Mouse (Mus musculus) liver, adult 2 months (tissue): ENCODE data around the gene Lss. TPM values are rescaled to one million over a fixed set of nuclear protein-coding genes. Genes with fewer than 3 reads are reported as not detected.
A peak's percentile ranks its signal among the peaks of the same experiment; 100 is the strongest.

Experiments
- DNase-seq: peaks from one replicate; pipeline ENCODE4 v3.0.0-alpha.2; 2011; ENCODE audit warnings: low read depth, low spot score; ENCODE audit errors: extremely low read depth
- H3K27ac ChIP-seq: fragments of 200-500 bp; replicated peaks from 2 replicates; pipeline ENCODE4 v1.5.1; 2012; ENCODE audit warnings: low read depth, mild to moderate bottlenecking, control low read depth, inconsistent platforms, low read length; ENCODE audit not compliant: insufficient read depth
- H3K27me3 ChIP-seq: fragments of 200-500 bp; 2 replicates; pipeline ENCODE4 v1.6.1; 2012; ENCODE audit warnings: mild to moderate bottlenecking, moderate library complexity, low read length, inconsistent platforms; ENCODE audit not compliant: control insufficient read depth, insufficient read depth
- H3K36me3 ChIP-seq: fragments of 200-500 bp; 2 replicates; pipeline ENCODE4 v1.6.1; 2012; ENCODE audit warnings: low read length, inconsistent platforms; ENCODE audit not compliant: control insufficient read depth, insufficient read depth
- H3K4me1 ChIP-seq: fragments of 200-500 bp; 2 replicates; pipeline ENCODE4 v1.6.1; 2011; ENCODE audit warnings: low read length; ENCODE audit not compliant: control insufficient read depth, insufficient read depth
- H3K4me3 ChIP-seq: fragments of 200-500 bp; 2 replicates; pipeline ENCODE4 v1.5.1; 2011; ENCODE audit warnings: low read depth, mild to moderate bottlenecking, control low read depth, low read length, moderate library complexity; ENCODE audit not compliant: insufficient read depth
- H3K79me2 ChIP-seq: fragments of 200-500 bp; 2 replicates; pipeline ENCODE4 v1.6.1; 2012; ENCODE audit warnings: inconsistent platforms, mild to moderate bottlenecking, low read length, moderate library complexity; ENCODE audit not compliant: control insufficient read depth, insufficient read depth
- H3K9ac ChIP-seq: fragments of 200-500 bp; 2 replicates; pipeline ENCODE4 v1.6.1; 2012; ENCODE audit warnings: low read depth, mild to moderate bottlenecking, control low read depth, inconsistent platforms, low read length
- CTCF ChIP-seq: fragments of 200-500 bp; IDR thresholded peaks from 2 replicates; pipeline ENCODE4 v1.5.1; 2011; ENCODE audit warnings: low read depth, low read length, control low read depth
- POLR2A ChIP-seq: fragments of 200-500 bp; IDR thresholded peaks from 2 replicates; pipeline ENCODE4 v1.6.1; 2011; ENCODE audit warnings: low read length, control low read depth; ENCODE audit not compliant: insufficient read depth; ENCODE audit errors: extremely low read depth
- WGBS: fragments of 180-500 bp; shearing (Covaris S2); methylation state at CpG from one replicate; pipeline ENCODE4 v1.1.7; 2018; 5-methylcytosine and 5-hydroxymethylcytosine counted together
- polyA plus RNA-seq: library from polyadenylated mRNA; depleted of rRNA; stranded (reverse); fragments of >200 nt; gene quantifications from 2 replicates; pipeline ENCODE4 v1.2.3, GENCODE M21; 2012
- total RNA-seq: library from RNA; depleted of rRNA; stranded (reverse); fragments of >200 nt; gene quantifications from 2 replicates; pipeline ENCODE4 v1.2.3, GENCODE M21; 2014

Lss gene
- total and polyA plus RNA-seq, 2 experiments: 42.6 to 62.6 TPM

DNA sequence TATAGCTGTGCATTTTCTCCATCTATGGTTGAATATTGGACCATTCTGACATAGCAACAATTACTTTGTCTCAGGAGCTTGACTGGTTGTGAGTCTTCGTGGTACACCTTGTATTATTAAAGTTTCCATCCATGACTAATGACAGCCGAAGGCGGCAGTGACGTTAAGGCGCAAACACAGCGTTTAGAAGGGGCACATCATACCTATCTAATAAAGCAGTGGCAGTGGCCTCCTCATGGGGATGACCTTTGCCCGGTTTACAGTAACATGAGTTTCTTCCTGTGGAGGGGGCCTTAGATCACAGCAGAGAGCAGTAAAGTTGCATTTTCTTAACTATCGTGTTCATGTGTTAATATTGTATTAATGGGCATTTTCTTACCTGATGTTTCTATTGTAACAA lies 16.8 kb downstream of the Lss start:
- WGBS: 92% methylated on average over 8 of the region's 8 CpGs
- no peak for DNase-seq
- H3K79me2 ChIP-seq: no peaks in the 10 kb centered on the region
- no peak for TF ChIP-seq CTCF
- TF ChIP-seq POLR2A: no peak
- H3K4me3 ChIP-seq: no peak overlapping the region
- peaks cover 34% of the 10 kb centered on the region for H3K36me3 ChIP-seq
- H3K27ac ChIP-seq: no peak overlapping the region
- H3K4me1 ChIP-seq: no peaks in the 10 kb centered on the region
- H3K27me3 ChIP-seq: no peaks in the 10 kb centered on the region
- no peak overlapping the region for H3K9ac ChIP-seq

DNA sequence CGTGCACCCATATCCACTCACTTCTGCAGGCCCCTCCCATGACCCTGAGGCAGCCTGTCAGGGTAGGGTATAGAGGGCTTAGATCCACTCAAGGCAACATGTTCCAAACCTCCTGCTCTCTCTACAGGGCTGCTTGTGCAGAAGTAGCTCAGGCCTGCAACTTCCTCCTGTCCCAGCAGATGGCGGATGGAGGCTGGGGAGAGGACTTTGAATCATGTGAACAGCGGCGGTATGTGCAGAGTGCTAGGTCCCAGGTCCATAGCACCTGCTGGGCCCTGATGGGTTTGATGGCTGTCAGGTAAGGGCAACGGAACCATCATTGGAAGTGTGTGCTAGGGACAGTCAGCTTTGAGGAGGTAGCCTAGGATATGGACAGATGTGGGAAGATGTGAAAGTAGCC lies 19.1 kb downstream of the Lss start:
- no peaks in the 10 kb centered on the region for H3K79me2 ChIP-seq
- no peak overlapping the region for H3K27ac ChIP-seq
- peak; percentile 19 for DNase-seq
- no peaks in the 10 kb centered on the region for H3K27me3 ChIP-seq
- H3K4me3 ChIP-seq: no peak overlapping the region
- H3K9ac ChIP-seq: no peak overlapping the region
- 89% methylated on average over 5 of the region's 5 CpGs for WGBS
- H3K36me3 ChIP-seq: peaks cover 31% of the 10 kb centered on the region
- H3K4me1 ChIP-seq: no peaks in the 10 kb centered on the region
- TF ChIP-seq POLR2A (no peak), CTCF (peak; percentile 69)

DNA sequence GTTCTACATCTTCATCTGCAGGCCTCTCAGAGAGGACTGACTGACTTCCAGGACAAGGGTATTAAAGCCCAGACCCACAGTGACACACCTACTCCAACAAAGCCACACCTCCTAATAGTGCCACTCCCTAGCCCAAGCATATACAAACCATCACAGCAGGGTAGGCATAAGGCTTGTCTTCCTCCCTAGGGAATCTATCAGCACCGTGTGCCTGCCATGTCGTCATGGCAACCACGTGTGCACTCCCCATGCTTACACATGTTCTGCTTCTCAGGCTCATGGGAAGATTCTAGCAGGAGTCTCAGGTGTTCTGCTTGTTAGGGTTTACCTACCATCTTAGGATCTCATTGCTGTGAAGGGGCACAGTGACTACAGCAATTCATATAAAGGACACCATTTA lies 20.2 kb downstream of the Lss start:
- H3K27me3 ChIP-seq: no peaks in the 10 kb centered on the region
- no peaks in the 10 kb centered on the region for H3K79me2 ChIP-seq
- H3K27ac ChIP-seq: no peak overlapping the region
- 84% methylated on average over 3 of the region's 3 CpGs for WGBS
- H3K4me1 ChIP-seq: no peaks in the 10 kb centered on the region
- H3K4me3 ChIP-seq: no peak overlapping the region
- H3K9ac ChIP-seq: no peak overlapping the region
- DNase-seq: no peak
- TF ChIP-seq POLR2A (no peak), CTCF (no peak)
- peaks cover 31% of the 10 kb centered on the region for H3K36me3 ChIP-seq

DNA sequence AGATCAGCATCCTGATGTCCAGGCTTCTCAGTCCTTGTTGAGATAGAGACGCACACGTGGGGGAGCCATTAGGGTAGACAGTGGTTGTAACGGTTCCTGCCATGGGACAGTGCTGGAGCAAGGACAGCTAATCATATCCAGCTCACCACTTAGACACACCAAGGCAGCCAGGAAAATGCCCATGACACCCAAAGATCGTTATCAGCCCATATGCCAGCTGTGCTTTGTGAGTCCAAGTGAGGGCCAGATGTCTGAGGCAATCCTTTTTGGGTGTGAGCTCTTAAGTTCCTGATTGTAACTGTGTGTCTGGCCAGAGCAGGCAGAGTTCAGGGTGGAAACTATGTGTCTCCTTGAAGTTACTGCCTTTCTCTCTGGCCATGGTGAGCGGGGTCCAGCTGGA lies 22.7 kb downstream of the Lss start:
- Histone ChIP-seq H3K79me2 (no peaks in the 10 kb centered on the region), H3K36me3 (peaks cover 16% of the 10 kb centered on the region), H3K4me1 (no peaks in the 10 kb centered on the region), H3K27me3 (no peaks in the 10 kb centered on the region), H3K27ac (no peak overlapping the region), H3K4me3 (no peak overlapping the region), H3K9ac (no peak overlapping the region)
- TF ChIP-seq CTCF (no peak), POLR2A (no peak)
- DNase-seq: no peak
- WGBS: 90% methylated on average over 5 of the region's 5 CpGs

DNA sequence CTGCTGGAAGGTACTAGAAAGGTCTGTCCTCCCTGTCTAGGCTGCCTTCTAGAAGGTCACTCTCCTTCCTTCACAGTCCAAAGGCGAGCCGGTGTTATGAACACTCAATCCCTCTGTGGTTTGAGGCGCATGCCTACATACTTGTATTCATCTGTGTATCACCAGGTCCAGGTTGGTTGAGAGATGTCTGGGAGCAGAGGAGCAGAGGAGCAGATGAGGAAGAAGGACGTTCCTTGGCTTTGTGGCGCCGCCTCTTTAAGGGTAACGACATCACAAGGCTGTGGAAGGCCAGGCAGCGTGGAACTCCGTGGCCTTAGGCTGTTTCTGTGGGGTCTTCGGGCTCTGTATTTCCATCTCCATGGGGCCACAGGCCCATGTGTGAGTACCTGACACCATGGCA lies 30.6 kb downstream of the Lss start, which contains the start of gene Spatc1l:
Spatc1l (plus strand) TSS at position 301 of the 400 bp plus-strand sequence.
- H3K4me1 ChIP-seq: no peaks in the 10 kb centered on the region
- H3K79me2 ChIP-seq: no peaks in the 10 kb centered on the region
- DNase-seq: no peak
- no peaks in the 10 kb centered on the region for H3K27me3 ChIP-seq
- no peak within 1 kb of the TSS for H3K9ac ChIP-seq
- TF ChIP-seq CTCF (no peak), POLR2A (no peak)
- no peak within 1 kb of the TSS for H3K4me3 ChIP-seq
- no peaks in the 10 kb centered on the region for H3K36me3 ChIP-seq
- WGBS: 94% methylated on average over 10 of the region's 10 CpGs
- no peak within 1 kb of the TSS for H3K27ac ChIP-seq

DNA sequence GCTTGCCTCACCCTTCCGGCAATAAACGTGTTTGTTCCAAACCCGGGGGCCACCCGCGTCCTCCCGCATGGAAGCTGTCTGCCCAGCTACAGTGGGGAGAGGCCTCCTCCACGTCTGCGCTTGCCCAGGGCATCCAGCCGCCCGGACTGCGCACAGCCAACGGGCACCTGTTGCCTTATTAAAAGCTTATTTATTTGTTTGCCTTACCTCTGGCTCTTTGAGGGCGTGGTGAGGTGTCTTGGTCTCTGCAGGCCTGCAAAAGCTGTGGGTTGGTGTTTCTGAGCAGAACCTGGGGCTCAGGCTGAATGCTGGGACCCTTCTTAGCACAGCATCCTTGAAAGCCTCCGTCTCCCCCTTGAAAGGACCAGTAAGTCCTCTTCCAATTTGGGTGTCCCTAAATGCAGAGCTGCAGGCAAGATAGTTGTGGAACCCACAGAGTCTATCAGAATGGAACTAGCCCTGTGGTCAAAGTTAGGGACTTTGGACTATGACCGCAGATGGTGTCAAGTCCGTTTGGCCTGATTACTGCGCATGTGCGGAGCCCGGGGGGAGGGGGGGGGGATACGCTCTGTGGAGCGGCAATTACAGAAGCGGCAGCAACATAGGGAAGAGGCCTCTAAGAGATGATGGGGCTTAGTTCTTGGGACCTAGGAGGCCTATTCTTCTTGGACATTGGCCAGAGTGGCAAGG lies 38.8 kb downstream of the Lss start:
- 34% methylated on average over 22 of the region's 22 CpGs for WGBS
- peak; percentile 94 for DNase-seq
- H3K4me3 ChIP-seq: peak overlapping the region; percentile 63

More for the DNA sequence above, 38.8 kb downstream of the Lss start:
- no peaks in the 10 kb centered on the region for H3K79me2 ChIP-seq
- no peaks in the 10 kb centered on the region for H3K27me3 ChIP-seq
- peaks cover 23% of the 10 kb centered on the region for H3K4me1 ChIP-seq
- H3K27ac ChIP-seq: peak overlapping the region; percentile 77
- H3K36me3 ChIP-seq: peaks cover 2% of the 10 kb centered on the region; the same call in 1 of the 2 replicates
- H3K9ac ChIP-seq: peak overlapping the region; percentile 72
- TF ChIP-seq CTCF (no peak), POLR2A (0 out of 2 replicates have a peak, but pooled peaks have one; percentile 36)
